Mouse (Mus musculus) MEL (cell line): ENCODE data around the gene E330017A01Rik. TPM values are rescaled to one million over a fixed set of nuclear protein-coding genes. Genes with fewer than 3 reads are reported as not detected.
A peak's percentile ranks its signal among the peaks of the same experiment; 100 is the strongest.

Experiments
- DNase-seq: peaks from one replicate; pipeline ENCODE4 v3.0.0; 2011; ENCODE audit warnings: low read depth, low spot score
- H3K27ac ChIP-seq: 2 replicates; pipeline ENCODE4 v1.5.1; 2012; ENCODE audit warnings: low read depth, mild to moderate bottlenecking, control low read depth, low read length, moderate library complexity; ENCODE audit not compliant: control insufficient read depth
- H3K27me3 ChIP-seq, 2 experiments: fragments of 150-350 bp in 1 of 2; sonication (generic) in 1 of 2; 2 replicates each; pipeline ENCODE4 v1.6.1; 2012; ENCODE audit warnings: low read length in 2 of 2, mild to moderate bottlenecking in 2 of 2, improper control_type of control experiment in 1 of 2, moderate library complexity in 1 of 2; ENCODE audit not compliant: insufficient read depth in 2 of 2, control insufficient read depth in 1 of 2
- H3K36me3 ChIP-seq, 2 experiments: 2 replicates each; pipeline ENCODE4 v1.6.1; 2012 to 2014; ENCODE audit warnings: low read length in 2 of 2, improper control_type of control experiment in 1 of 2, inconsistent platforms in 1 of 2, mild to moderate bottlenecking in 1 of 2; ENCODE audit not compliant: insufficient read depth in 2 of 2, control insufficient read depth in 1 of 2
- H3K4me1 ChIP-seq, 2 experiments: fragments of 150-350 bp in 1 of 2; sonication (generic) in 1 of 2; 2 replicates each; pipeline ENCODE4 v1.6.1; 2012; ENCODE audit warnings: low read length in 2 of 2, improper control_type of control experiment in 1 of 2, mild to moderate bottlenecking in 1 of 2; ENCODE audit not compliant: insufficient read depth in 2 of 2, control insufficient read depth in 1 of 2
- H3K4me3 ChIP-seq, 2 experiments: fragments of 150-350 bp in 1 of 2; sonication (generic) in 1 of 2; 2 replicates each; pipeline ENCODE4 v1.5.1; 2012; ENCODE audit warnings: low read depth in 2 of 2, low read length in 2 of 2, mild to moderate bottlenecking in 2 of 2, moderate library complexity in 2 of 2, control low read depth in 1 of 2, improper control_type of control experiment in 1 of 2; ENCODE audit not compliant: control insufficient read depth in 1 of 2, insufficient read depth in 1 of 2
- H3K79me2 ChIP-seq: 2 replicates; pipeline ENCODE4 v1.6.1; 2012; ENCODE audit warnings: mild to moderate bottlenecking, low read length, moderate library complexity; ENCODE audit not compliant: control insufficient read depth, poor library complexity, insufficient read depth
- H3K9ac ChIP-seq: 2 replicates; pipeline ENCODE4 v1.6.1; 2012; ENCODE audit warnings: low read depth, mild to moderate bottlenecking, control low read depth, low read length, moderate library complexity; ENCODE audit not compliant: control insufficient read depth, poor library complexity, severe bottlenecking
- H3K9me3 ChIP-seq: fragments of 150-350 bp; sonication (generic); replicated peaks from 2 replicates; pipeline ENCODE4 v1.6.1; 2012; ENCODE audit warnings: mild to moderate bottlenecking, low read length, improper control_type of control experiment, moderate library complexity; ENCODE audit not compliant: insufficient read depth
- BHLHE40 ChIP-seq: IDR thresholded peaks from 2 replicates; pipeline ENCODE4 v1.6.1; 2012; ENCODE audit warnings: low read depth, mild to moderate bottlenecking, inconsistent platforms, low read length, improper control_type of control experiment, borderline replicate concordance
- CHD1 ChIP-seq: IDR thresholded peaks from 2 replicates; pipeline ENCODE4 v1.6.1; 2012; ENCODE audit warnings: low read depth, mild to moderate bottlenecking, inconsistent platforms, low read length, improper control_type of control experiment
- CHD2 ChIP-seq: IDR thresholded peaks from 2 replicates; pipeline ENCODE4 v1.6.1; 2011; ENCODE audit warnings: low read length, improper control_type of control experiment
- CTCF ChIP-seq, 3 experiments: IDR thresholded peaks in 2 of 3; conservative IDR thresholded peaks in 1 of 3; 2 replicates each; pipeline ENCODE4 v1.5.1; 2011 to 2012; ENCODE audit warnings: low read length in 3 of 3, low read depth in 2 of 3, mild to moderate bottlenecking in 2 of 3, improper control_type of control experiment in 1 of 3, inconsistent platforms in 1 of 3, mixed read lengths in 1 of 3, moderate library complexity in 1 of 3; ENCODE audit not compliant: control insufficient read depth in 1 of 3, insufficient read depth in 1 of 3, poor library complexity in 1 of 3, severe bottlenecking in 1 of 3
- E2F4 ChIP-seq: IDR thresholded peaks from 2 replicates; pipeline ENCODE4 v1.6.1; 2011; ENCODE audit warnings: low read depth, low read length, improper control_type of control experiment, borderline replicate concordance
- ELF1 ChIP-seq: IDR thresholded peaks from 2 replicates; pipeline ENCODE4 v1.6.1; 2014; ENCODE audit warnings: low read depth, mild to moderate bottlenecking, inconsistent platforms, low read length, improper control_type of control experiment, moderate library complexity
- EP300 ChIP-seq, 2 experiments: IDR thresholded peaks; 2 replicates each; pipeline ENCODE4 v1.6.1; 2011; ENCODE audit warnings: improper control_type of control experiment in 2 of 2, low read length in 2 of 2, low read depth in 1 of 2, mild to moderate bottlenecking in 1 of 2
- ETS1 ChIP-seq: IDR thresholded peaks from 2 replicates; pipeline ENCODE4 v1.6.1; 2012; ENCODE audit warnings: low read depth, mild to moderate bottlenecking, inconsistent platforms, low read length, improper control_type of control experiment, moderate library complexity
- GABPA ChIP-seq: IDR thresholded peaks from 2 replicates; pipeline ENCODE4 v1.6.1; 2012; ENCODE audit warnings: low read depth, mild to moderate bottlenecking, inconsistent platforms, low read length, improper control_type of control experiment, moderate library complexity
- GATA1 ChIP-seq: IDR thresholded peaks from 2 replicates; pipeline ENCODE4 v1.6.1; 2011; ENCODE audit warnings: low read depth, low read length, improper control_type of control experiment
- HCFC1 ChIP-seq: IDR thresholded peaks from 2 replicates; pipeline ENCODE4 v1.6.1; 2012; ENCODE audit warnings: low read depth, mild to moderate bottlenecking, inconsistent platforms, low read length, improper control_type of control experiment, moderate library complexity
- JUND ChIP-seq: IDR thresholded peaks from 2 replicates; pipeline ENCODE4 v1.6.1; 2011; ENCODE audit warnings: low read depth, mild to moderate bottlenecking, improper control_type of control experiment, low read length
- MAFK ChIP-seq: IDR thresholded peaks from 2 replicates; pipeline ENCODE4 v1.6.1; 2011; ENCODE audit warnings: low read depth, mild to moderate bottlenecking, low read length, improper control_type of control experiment, borderline replicate concordance
- MAZ ChIP-seq: IDR thresholded peaks from 2 replicates; pipeline ENCODE4 v1.6.1; 2012; ENCODE audit warnings: low read depth, mild to moderate bottlenecking, inconsistent platforms, low read length, improper control_type of control experiment
- MEF2A ChIP-seq: IDR thresholded peaks from 2 replicates; pipeline ENCODE4 v1.6.1; 2014; ENCODE audit warnings: low read depth, mild to moderate bottlenecking, inconsistent platforms, low read length, improper control_type of control experiment; ENCODE audit not compliant: poor library complexity, insufficient replicate concordance, severe bottlenecking; ENCODE audit errors: extremely low read depth
- MXI1 ChIP-seq: IDR thresholded peaks from 2 replicates; pipeline ENCODE4 v1.6.1; 2011; ENCODE audit warnings: mild to moderate bottlenecking, low read depth, low read length, improper control_type of control experiment
- MYB ChIP-seq: IDR thresholded peaks from 2 replicates; pipeline ENCODE4 v1.6.1; 2011; ENCODE audit warnings: mild to moderate bottlenecking, low read depth, low read length, improper control_type of control experiment
- MYC ChIP-seq: IDR thresholded peaks from 2 replicates; pipeline ENCODE4 v1.6.1; 2011; ENCODE audit warnings: low read depth, mild to moderate bottlenecking, low read length, improper control_type of control experiment, moderate library complexity
- NELFE ChIP-seq: IDR thresholded peaks from 2 replicates; pipeline ENCODE4 v1.6.1; 2011; ENCODE audit warnings: low read depth, low read length, improper control_type of control experiment
- POLR2A ChIP-seq, 2 experiments: IDR thresholded peaks; 2 replicates each; pipeline ENCODE4 v1.6.1; 2011 to 2012; ENCODE audit warnings: low read length in 2 of 2, mild to moderate bottlenecking in 2 of 2, control low read depth in 1 of 2, improper control_type of control experiment in 1 of 2, low read depth in 1 of 2, moderate library complexity in 1 of 2; ENCODE audit not compliant: control insufficient read depth in 1 of 2, insufficient read depth in 1 of 2, poor library complexity in 1 of 2
- POLR2AphosphoS2 ChIP-seq: IDR thresholded peaks from 2 replicates; pipeline ENCODE4 v1.6.1; 2011; ENCODE audit warnings: low read length, improper control_type of control experiment
- RCOR1 ChIP-seq: IDR thresholded peaks from 2 replicates; pipeline ENCODE4 v1.6.1; 2012; ENCODE audit warnings: low read depth, mild to moderate bottlenecking, inconsistent platforms, low read length, improper control_type of control experiment
- SIN3A ChIP-seq: IDR thresholded peaks from 2 replicates; pipeline ENCODE4 v1.6.1; 2012; ENCODE audit warnings: low read length, improper control_type of control experiment, inconsistent platforms
- SMC3 ChIP-seq: IDR thresholded peaks from 2 replicates; pipeline ENCODE4 v1.6.1; 2011; ENCODE audit warnings: low read depth, low read length, improper control_type of control experiment
- TAL1 ChIP-seq: IDR thresholded peaks from 2 replicates; pipeline ENCODE4 v1.6.1; 2012; ENCODE audit warnings: mild to moderate bottlenecking, inconsistent platforms, low read length, moderate library complexity, mixed read lengths
- TBP ChIP-seq: IDR thresholded peaks from 2 replicates; pipeline ENCODE4 v1.8.0; 2011; ENCODE audit warnings: low read depth, low read length, improper control_type of control experiment
- TCF12 ChIP-seq: IDR thresholded peaks from 2 replicates; pipeline ENCODE4 v1.6.1; 2014; ENCODE audit warnings: low read depth, mild to moderate bottlenecking, inconsistent platforms, low read length, improper control_type of control experiment, moderate library complexity
- UBTF ChIP-seq: IDR thresholded peaks from 2 replicates; pipeline ENCODE4 v1.6.1; 2012; ENCODE audit warnings: low read depth, mild to moderate bottlenecking, inconsistent platforms, low read length, improper control_type of control experiment, moderate library complexity, borderline replicate concordance; ENCODE audit not compliant: insufficient read depth
- USF2 ChIP-seq, 2 experiments: IDR thresholded peaks; 2 replicates each; pipeline ENCODE4 v1.6.1; 2011 to 2012; ENCODE audit warnings: improper control_type of control experiment in 2 of 2, low read length in 2 of 2, borderline replicate concordance in 1 of 2, inconsistent platforms in 1 of 2, low read depth in 1 of 2, mild to moderate bottlenecking in 1 of 2; ENCODE audit not compliant: insufficient read depth in 1 of 2
- ZC3H11A ChIP-seq: IDR thresholded peaks from 2 replicates; pipeline ENCODE4 v1.6.1; 2012; ENCODE audit warnings: low read depth, mild to moderate bottlenecking, inconsistent platforms, low read length, improper control_type of control experiment
- ZMIZ1 ChIP-seq: IDR thresholded peaks from 2 replicates; pipeline ENCODE4 v1.6.1; 2012; ENCODE audit warnings: low read depth, mild to moderate bottlenecking, inconsistent platforms, low read length, improper control_type of control experiment, moderate library complexity
- ZNF384 ChIP-seq: IDR thresholded peaks from 2 replicates; pipeline ENCODE4 v1.6.1; 2012; ENCODE audit warnings: low read depth, mild to moderate bottlenecking, inconsistent platforms, low read length, improper control_type of control experiment
- polyA plus RNA-seq, 2 experiments: library from polyadenylated mRNA; stranded (reverse) in 1 of 2; unstranded in 1 of 2; fragments of >175 nt in 1 of 2; fragments of >200 nt in 1 of 2; gene quantifications; 2 replicates each; pipeline versions ENCODE4 v1.2.1 to v1.2.4; 2012; ENCODE audit warnings: low replicate concordance in 2 of 2, low read depth in 1 of 2; ENCODE audit not compliant: insufficient read length in 2 of 2, insufficient read depth in 1 of 2, missing spikeins in 1 of 2
- total RNA-seq: library from RNA; depleted of rRNA; stranded (reverse); fragments of 300-350 nt; gene quantifications from 2 replicates; pipeline ENCODE4 v1.2.3, GENCODE M21; 2012

Gene E330017A01Rik
- total and polyA plus RNA-seq, 3 experiments: 4.3 to 8.2 TPM; not detected in 1

GRCm38 (mm10) chr16:58669917-58670630 is 31.5 kb upstream of the E330017A01Rik start, which contains the start of gene Cpox (continued):
- TF ChIP-seq HCFC1 (peak; percentile 99), E2F4 (peak; percentile 84; the same call in 1 of the 2 replicates), CHD1 (no peak), RCOR1 (peak; percentile 83)

GRCm38 (mm10) chr16:58669264-58669663 is 30.7 kb upstream of the E330017A01Rik start:
- Histone ChIP-seq H3K36me3 (peaks cover 8 to 31% of the 10 kb centered on the region in 2 experiments), H3K4me1 (peaks cover 10 to 13% of the 10 kb centered on the region in 2 experiments), H3K4me3 (peak overlapping the region; percentile 43 to 99), H3K27ac (peak overlapping the region; percentile 99), H3K79me2 (peaks cover 33% of the 10 kb centered on the region), H3K27me3 (no peaks in the 10 kb centered on the region), H3K9me3 (no peaks in the 10 kb centered on the region), H3K9ac (peak overlapping the region; percentile 96)
- DNase-seq: peak; percentile 87
- peak; percentile 88 for TF ChIP-seq RCOR1
- peak; percentile 97 to 98 for TF ChIP-seq EP300 (IDR thresholded peaks at IDR 0.05; ENCODE audit: low read depth in 1 of 2, low read length in 2 of 2)
- TF ChIP-seq ZNF384: no peak
- TF ChIP-seq POLR2AphosphoS2: peak; percentile 51; the same call in 1 of the 2 replicates
- no peak for TF ChIP-seq ELF1
- peak; percentile 77; the same call in 1 of the 2 replicates for TF ChIP-seq MYB
- peak; percentile 55; the same call in 1 of the 2 replicates for TF ChIP-seq MAFK
- TF ChIP-seq SMC3: no peak; the same call in 1 of the 2 replicates
- peak; percentile 91 for TF ChIP-seq SIN3A
- peak; percentile 43; the same call in 1 of the 2 replicates for TF ChIP-seq MAZ
- TF ChIP-seq CHD1: no peak
- TF ChIP-seq TAL1: peak; percentile 34
- TF ChIP-seq MEF2A: peak; percentile 61
- peak; percentile 88 for TF ChIP-seq MXI1
- no peak; the same call in 1 of the 2 replicates for TF ChIP-seq NELFE
- TF ChIP-seq MYC: peak; percentile 94
- TF ChIP-seq CHD2: no peak
- TF ChIP-seq HCFC1: peak; percentile 51; the same call in 1 of the 2 replicates
- no peak for TF ChIP-seq POLR2A (IDR thresholded peaks at IDR 0.05; ENCODE audit: control insufficient read depth in 1 of 2, insufficient read depth in 1 of 2, low read depth in 1 of 2, low read length in 2 of 2, poor library complexity in 1 of 2)
- no peak for TF ChIP-seq UBTF
- peak; percentile 96 for TF ChIP-seq GATA1
- peak; percentile 29 for TF ChIP-seq ZC3H11A
- peak; percentile 94 for TF ChIP-seq TCF12
- no peak for TF ChIP-seq E2F4
- peak; percentile 81 for TF ChIP-seq ZMIZ1
- no peak for TF ChIP-seq CTCF (IDR thresholded peaks at IDR 0.05 in 2 of 3, conservative IDR thresholded peaks at IDR 0.05 in 1 of 3; ENCODE audit: control insufficient read depth in 1 of 3, insufficient read depth in 1 of 3, low read depth in 2 of 3, low read length in 3 of 3, poor library complexity in 1 of 3, severe bottlenecking in 1 of 3)
- TF ChIP-seq ETS1: peak; percentile 97
- TF ChIP-seq TBP: peak; percentile 55; the same call in 1 of the 2 replicates
- TF ChIP-seq GABPA: 0 out of 2 replicates have a peak, but pooled peaks have one; percentile 13
- peak; percentile 90 for TF ChIP-seq BHLHE40
- TF ChIP-seq JUND: 0 out of 2 replicates have a peak, but pooled peaks have one; percentile 60
- no peak for TF ChIP-seq USF2 (IDR thresholded peaks at IDR 0.05; ENCODE audit: borderline replicate concordance in 1 of 2, insufficient read depth in 1 of 2, low read depth in 1 of 2, low read length in 2 of 2)
